Mouse (Mus musculus) urinary bladder, adult 2 months (tissue): Measurements from ENCODE around the gene 4931428L18Rik. TPM values are rescaled to one million over a fixed set of nuclear protein-coding genes. Genes with fewer than 3 reads are reported as not detected.

ENCODE experiments used
- polyA plus RNA-seq: library from polyadenylated mRNA; depleted of rRNA; stranded (reverse); fragments of >200 nt; gene quantifications from 2 replicates; pipeline ENCODE4 v1.2.3, GENCODE M21; 2012; rRNA removed

Gene 4931428L18Rik
- polyA plus RNA-seq, 1 experiment, result 0.07 TPM

Other genes with a start within 250 kb of the 4931428L18Rik start
- gene AC153137.1, start 244.7 kb downstream of the 4931428L18Rik start, polyA plus RNA-seq, result 0.10 TPM in 1 of 2 replicates, not detected in the other
- gene Lgsn, start 46.3 kb downstream of the 4931428L18Rik start, polyA plus RNA-seq, result not detected in 2 replicates
- gene Pih1d3, start 154 bp upstream of the 4931428L18Rik start, polyA plus RNA-seq, result not detected in 2 replicates